8 mouse cellular contexts compared by ENCODE assay signal in genomic region chr3:145575743-145576481, GRCm38 (mm10). TPM values are rescaled to one million over a fixed set of nuclear protein-coding genes. Genes with fewer than 3 reads are reported as not detected.
DNase-seq lines count a peak whose midpoint lies in the region; ATAC-seq lines count a peak whose summit lies in the region.

Gene Znhit6 (plus strand): TSS chr3:145576205.

- peak; percentile 91 for DNase-seq in adipocyte (ENCODE audit: low spot score)
- peak; percentile 98 for DNase-seq in embryo, embryonic 10 days (ENCODE audit: low spot score)
- DNase-seq in gastrocnemius, postnatal 10 days: peak; percentile 88
- DNase-seq in induced T-regulatory cell, adult 2 months (ENCODE audit: low read depth): peak; percentile 92
- peak; percentile 85 to 95 for DNase-seq in left cerebral cortex, adult 9 months (ENCODE audit: low spot score in 2 of 2)
- DNase-seq in right cerebral cortex, postnatal 14 days: peak; percentile 96
- DNase-seq in urinary bladder, postnatal 36 days (ENCODE audit: low spot score in 2 of 2): peak; percentile 92

- peak; percentile 94 for ATAC-seq in megakaryocyte progenitor cell, adult 5-6 weeks (replicated peaks; ENCODE audit: poor library complexity)

RNA-seq across cellular contexts. Expression of gene Znhit6, which starts in this region (rescaled TPM):
- 10 to 100 TPM; 13.2 to 13.3 TPM for total RNA-seq in gastrocnemius, postnatal 10 days (2021)
- 51.8 and 56.9 TPM in 2 replicates for total RNA-seq in megakaryocyte progenitor cell, adult 5-6 weeks (2015)
- total RNA-seq in megakaryocyte progenitor cell, adult 5-6 weeks (2017): 25.2 and 34.4 TPM in 2 replicates

Comparison
In these comparisons a context has a peak if more than half of its experiments do, and no peak if none do; other contexts are left out.
1. Peak in every context shown above with its lines: DNase-seq and ATAC-seq.